ENCODE assay signal across 16 mouse cellular contexts in genomic region chr15:102797020-102797618, GRCm38 (mm10).
A peak's percentile ranks its signal among the peaks of the same experiment; 100 is the strongest.
DNase-seq lines count a peak whose midpoint lies in the region; ATAC-seq lines count a peak whose summit lies in the region.
"Had no signal": no experiment of that assay in that cellular context is flagged by ENCODE, and none has a peak within 500 bp of the region (broad histone marks: within the 10 kb centered on the region; RNA-seq: fewer than 3 reads in every experiment).

No protein-coding gene starts in this region.

- peak overlapping the region; percentile 59 for H3K27ac ChIP-seq in forebrain, embryonic 14.5 days (ENCODE audit: low read depth, low read length)
- H3K27ac ChIP-seq: heart, embryonic 13.5 days; lung, embryonic 15.5 days; stomach, embryonic 15.5 days had no signal

- no peaks in the 10 kb centered on the region for H3K9me3 ChIP-seq in forebrain, embryonic 14.5 days (replicated peaks; ENCODE audit: control insufficient read depth, low read length)
- H3K9me3 ChIP-seq: heart, embryonic 13.5 days; lung, embryonic 15.5 days; stomach, embryonic 15.5 days had no signal

- H3K4me1 ChIP-seq in forebrain, embryonic 14.5 days (ENCODE audit: control insufficient read depth, insufficient read depth, low read length): peaks cover 2% of the 10 kb centered on the region; the same call in 1 of the 2 replicates
- H3K4me1 ChIP-seq: heart, embryonic 13.5 days; lung, embryonic 15.5 days; stomach, embryonic 15.5 days had no signal

- WGBS in forebrain, embryonic 14.5 days: 51% methylated on average over 5 of the region's 5 CpGs

- peak overlapping the region; percentile 17; the same call in 1 of the 2 replicates for H3K4me2 ChIP-seq in forebrain, embryonic 14.5 days (ENCODE audit: low read length)
- H3K4me2 ChIP-seq: heart, embryonic 13.5 days; lung, embryonic 15.5 days; stomach, embryonic 15.5 days had no signal

- peak; percentile 67 for DNase-seq in layer of hippocampus, adult 11-12 months (ENCODE audit: low spot score)
- no peak for DNase-seq in layer of hippocampus, postnatal 36 days
- peak; percentile 79 for DNase-seq in forebrain, embryonic 14.5 days (ENCODE audit: low spot score)
- peak; percentile 76 to 87 for DNase-seq in left cerebral cortex, postnatal 14 days (ENCODE audit: low spot score in 2 of 2)
- peak; percentile 52 for DNase-seq in right cerebral cortex, postnatal 14 days
- DNase-seq in cerebellum, postnatal 36 days: no peak
- no peak for DNase-seq in thymus, postnatal 25 days
- no peak for DNase-seq in kidney, postnatal 10 days
- DNase-seq: gastrocnemius, postnatal 25 days; retina, postnatal 1 day; thymus, postnatal 4 days had no signal

- H3K4me3 ChIP-seq in forebrain, embryonic 14.5 days (ENCODE audit: low read depth, low read length): no peak overlapping the region
- H3K4me3 ChIP-seq: heart, embryonic 13.5 days; lung, embryonic 15.5 days; stomach, embryonic 15.5 days had no signal

- no peaks in the 10 kb centered on the region for H3K27me3 ChIP-seq in forebrain, embryonic 14.5 days (replicated peaks; ENCODE audit: control insufficient read depth, insufficient read depth, low read length)

- H3K9ac ChIP-seq in forebrain, embryonic 14.5 days (ENCODE audit: low read length): no peak overlapping the region
- H3K9ac ChIP-seq: heart, embryonic 13.5 days; lung, embryonic 15.5 days; stomach, embryonic 15.5 days had no signal

- no peaks in the 10 kb centered on the region for H3K36me3 ChIP-seq in forebrain, embryonic 14.5 days (ENCODE audit: control insufficient read depth, insufficient read depth, low read length)
- H3K36me3 ChIP-seq: heart, embryonic 13.5 days; lung, embryonic 15.5 days; stomach, embryonic 15.5 days had no signal

- intact Hi-C loops in left cerebral cortex, postnatal 14 days (cut with DNase I): no loop called here

- peak; percentile 48; the same call in 1 of the 2 replicates for ATAC-seq in forebrain, embryonic 14.5 days
- ATAC-seq: CD4-positive, CD25-positive, alpha-beta regulatory T cell, adult 4 months; intestine, embryonic 16.5 days had no signal

Comparison
In these comparisons a context has a peak if more than half of its experiments do, and no peak if none do; other contexts are left out.
1. DNase-seq: peak in layer of hippocampus, adult 11-12 months (single experiment), forebrain, embryonic 14.5 days (single experiment), left cerebral cortex, postnatal 14 days (2 of 2) and right cerebral cortex, postnatal 14 days (single experiment); none in layer of hippocampus, postnatal 36 days (0 of 2), cerebellum, postnatal 36 days (0 of 2), thymus, postnatal 25 days (single experiment) and kidney, postnatal 10 days (single experiment).